9 mouse cellular contexts compared by ENCODE assay signal in the genomic region with DNA sequence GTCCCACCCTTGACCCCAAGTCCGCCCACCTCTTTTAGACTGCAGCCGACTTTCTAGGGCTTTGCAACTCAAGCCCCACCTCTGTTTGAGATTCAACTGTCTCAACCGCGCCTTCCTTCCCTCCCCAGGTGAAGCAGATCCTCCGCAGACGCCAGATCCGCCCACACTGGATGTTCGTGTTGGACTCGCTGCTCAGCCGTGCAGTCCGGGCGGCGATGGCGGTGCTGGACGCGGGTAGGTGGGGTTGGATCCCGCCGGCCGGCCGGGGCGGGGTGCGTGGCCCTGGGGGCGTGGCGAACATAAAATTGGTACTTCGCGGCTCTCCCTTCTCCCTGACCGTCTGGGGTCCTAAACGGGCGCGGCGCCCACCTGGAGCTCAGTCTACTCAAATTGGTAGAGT. TPM values are rescaled to one million over a fixed set of nuclear protein-coding genes. Genes with fewer than 3 reads are reported as not detected.
A peak's percentile ranks its signal among the peaks of the same experiment; 100 is the strongest.
DNase-seq lines count a peak whose midpoint lies in the region; ATAC-seq and TF ChIP-seq lines count a peak whose summit lies in the region.
"Had no signal": no experiment of that assay in that cellular context is flagged by ENCODE, and none has a peak within 500 bp of the region (broad histone marks: within the 10 kb centered on the region; RNA-seq: fewer than 3 reads in every experiment).

No protein-coding gene starts in this region.

- no peak for TF ChIP-seq POLR2A in limb, embryonic 14.5 days (IDR thresholded peaks at IDR 0.05; ENCODE audit: borderline replicate concordance, extremely low read depth, insufficient read depth, insufficient read length)

- H3K27ac ChIP-seq in heart, postnatal 0 days (ENCODE audit: low read depth), result no peak overlapping the region
- no peak overlapping the region for H3K27ac ChIP-seq in limb, embryonic 14.5 days (replicated peaks; ENCODE audit: low read depth, low read length)
- H3K27ac ChIP-seq in stomach, embryonic 16.5 days (ENCODE audit: low read length), result peak overlapping the region; percentile 58; the same call in 1 of the 2 replicates

- TF ChIP-seq CTCF in heart, postnatal 0 days (IDR thresholded peaks at IDR 0.05; ENCODE audit: low read depth), result no peak

- no peaks in the 10 kb centered on the region for H3K9me3 ChIP-seq in heart, postnatal 0 days (replicated peaks; ENCODE audit: control insufficient read depth, low read length)
- H3K9me3 ChIP-seq in limb, embryonic 14.5 days (ENCODE audit: control insufficient read depth, low read length), result no peaks in the 10 kb centered on the region
- H3K9me3 ChIP-seq in stomach, embryonic 16.5 days (replicated peaks; ENCODE audit: control insufficient read depth, low read length), result no peaks in the 10 kb centered on the region

- peak; percentile 33 for DNase-seq in CD4-positive, CD25-positive, alpha-beta regulatory T cell, adult 2 months (ENCODE audit: low read depth, low spot score)
- peak; percentile 35 to 36 for DNase-seq in left cerebral cortex, adult 18-20 months (ENCODE audit: low spot score in 2 of 2)
- no peak for DNase-seq in left cerebral cortex, adult 8-10 months (ENCODE audit: low spot score in 2 of 2)
- no peak for DNase-seq in heart, postnatal 0 days (ENCODE audit: low spot score)
- no peak for DNase-seq in limb, embryonic 14.5 days (ENCODE audit: low spot score)
- DNase-seq in layer of hippocampus, adult 11-12 months (ENCODE audit: low spot score), result no peak

- WGBS in heart, postnatal 0 days, result 18% methylated on average over 31 of the region's 31 CpGs
- 1% methylated on average over 27 of the region's 31 CpGs for WGBS in limb, embryonic 14.5 days
- 2% methylated on average over 31 of the region's 31 CpGs for WGBS in stomach, embryonic 16.5 days

- peaks cover 62% of the 10 kb centered on the region for H3K27me3 ChIP-seq in heart, postnatal 0 days (ENCODE audit: control insufficient read depth, insufficient read depth, low read length)
- peaks cover 29% of the 10 kb centered on the region for H3K27me3 ChIP-seq in limb, embryonic 14.5 days (ENCODE audit: control insufficient read depth, insufficient read depth, low read length)
- H3K27me3 ChIP-seq in stomach, embryonic 16.5 days (ENCODE audit: control insufficient read depth, insufficient read depth, low read length), result peaks cover 30% of the 10 kb centered on the region

- no peaks in the 10 kb centered on the region for H3K36me3 ChIP-seq in heart, postnatal 0 days (replicated peaks; ENCODE audit: control insufficient read depth, insufficient read depth, low read length)
- no peaks in the 10 kb centered on the region for H3K36me3 ChIP-seq in limb, embryonic 14.5 days (ENCODE audit: control insufficient read depth, insufficient read depth, low read length)
- H3K36me3 ChIP-seq in stomach, embryonic 16.5 days (ENCODE audit: control insufficient read depth, insufficient read depth, low read length), result no peaks in the 10 kb centered on the region

- H3K4me3 ChIP-seq in heart, postnatal 0 days (ENCODE audit: low read depth, low read length), result peak overlapping the region; percentile 26
- H3K4me3 ChIP-seq in limb, embryonic 14.5 days (replicated peaks; ENCODE audit: low read length), result peak overlapping the region; percentile 38
- peak overlapping the region; percentile 36 for H3K4me3 ChIP-seq in stomach, embryonic 16.5 days (replicated peaks; ENCODE audit: low read length)
- H3K4me3 ChIP-seq: myocyte had no signal

- no peak for TF ChIP-seq EP300 in heart, postnatal 0 days (IDR thresholded peaks at IDR 0.05; ENCODE audit: low read depth)

- peak overlapping the region; percentile 48 for H3K4me2 ChIP-seq in heart, postnatal 0 days (ENCODE audit: low read depth, low read length)
- H3K4me2 ChIP-seq in limb, embryonic 14.5 days (replicated peaks; ENCODE audit: low read depth, low read length, severe bottlenecking), result peak overlapping the region; percentile 64
- peak overlapping the region; percentile 63 for H3K4me2 ChIP-seq in stomach, embryonic 16.5 days (ENCODE audit: low read depth, low read length)

- no peaks in the 10 kb centered on the region for H3K4me1 ChIP-seq in heart, postnatal 0 days (ENCODE audit: control insufficient read depth, insufficient read depth)
- H3K4me1 ChIP-seq in limb, embryonic 14.5 days (ENCODE audit: control insufficient read depth, insufficient read depth, low read length), result peaks cover 6% of the 10 kb centered on the region; the same call in 1 of the 2 replicates
- peaks cover 18% of the 10 kb centered on the region for H3K4me1 ChIP-seq in stomach, embryonic 16.5 days (ENCODE audit: control insufficient read depth, insufficient read depth, low read length)

- H3K9ac ChIP-seq in heart, postnatal 0 days (replicated peaks; ENCODE audit: low read depth, low read length), result no peak overlapping the region
- H3K9ac ChIP-seq in limb, embryonic 14.5 days (ENCODE audit: low read depth, low read length, severe bottlenecking), result peak overlapping the region; percentile 45; the same call in 1 of the 2 replicates
- H3K9ac ChIP-seq in stomach, embryonic 16.5 days (ENCODE audit: low read length), result peak overlapping the region; percentile 40

- no peak for ATAC-seq in CD4-positive, CD25-positive, alpha-beta regulatory T cell, adult 4 months
- no peak for ATAC-seq in heart, postnatal 0 days (ENCODE audit: insufficient read depth, low read depth)
- ATAC-seq in limb, embryonic 14.5 days (ENCODE audit: low FRiP score, low read depth), result 0 out of 2 replicates have a peak, but pooled peaks have one; percentile 35
- ATAC-seq in stomach, embryonic 16.5 days (ENCODE audit: insufficient read depth, low FRiP score), result no peak; the same call in 1 of the 2 replicates

RNA-seq across cellular contexts. Expression of a gene that starts 10.6 kb away (rescaled TPM):
- polyA plus RNA-seq in CD4-positive, CD25-positive, alpha-beta regulatory T cell, adult 4 months (2017; shearing (Covaris generic)), result under 1 TPM in 1 of 2 experiments, not detected in 1; 0.62 TPM
- 1 to 10 TPM; 5.8 to 7.4 TPM for total RNA-seq in left cerebral cortex, adult 18-20 months (2021)
- total RNA-seq in left cerebral cortex, adult 8-10 months (2022), result 1 to 10 TPM; 3.6 to 6.6 (median 5.8) TPM
- total RNA-seq in heart, postnatal 0 days (2014; rRNA removed; ENCODE audit: low replicate concordance), result 13.8 and 14.8 TPM in 2 replicates
- polyA plus RNA-seq in heart, postnatal 0 days (2015; fragmentation: Nextera tagmentation; extraction: Ambion mirVana), result 2.7 and 2.8 TPM in 2 replicates
- 6.7 and 7.5 TPM in 2 replicates for polyA plus RNA-seq in limb, embryonic 14.5 days (2012; rRNA removed)
- polyA plus RNA-seq in limb, embryonic 14.5 days (2014; fragmentation: Nextera tagmentation; extraction: Ambion mirVana), result 9.4 and 10.4 TPM in 2 replicates
- 17.1 and 21.0 TPM in 2 replicates for polyA plus RNA-seq in stomach, embryonic 16.5 days (2015; fragmentation: Nextera tagmentation; extraction: Ambion mirVana)

RNA-seq across cellular contexts. Expression of a gene that starts 11.7 kb away (rescaled TPM):
- 10 to 100 TPM; 22.1 to 39.4 TPM for polyA plus RNA-seq in CD4-positive, CD25-positive, alpha-beta regulatory T cell, adult 4 months (2017; shearing (Covaris generic))
- total RNA-seq in left cerebral cortex, adult 18-20 months (2021), result 1 to 10 TPM; 6.7 to 7.3 TPM
- 1 to 10 TPM; 3.4 to 5.3 (median 4.1) TPM for total RNA-seq in left cerebral cortex, adult 8-10 months (2022)
- 3.6 and 3.7 TPM in 2 replicates for total RNA-seq in heart, postnatal 0 days (2014; rRNA removed; ENCODE audit: low replicate concordance)
- 0.79 and 0.84 TPM in 2 replicates for polyA plus RNA-seq in heart, postnatal 0 days (2015; fragmentation: Nextera tagmentation; extraction: Ambion mirVana)
- polyA plus RNA-seq in limb, embryonic 14.5 days (2012; rRNA removed), result 14.3 and 15.7 TPM in 2 replicates
- polyA plus RNA-seq in limb, embryonic 14.5 days (2014; fragmentation: Nextera tagmentation; extraction: Ambion mirVana), result 17.9 and 23.3 TPM in 2 replicates
- polyA plus RNA-seq in stomach, embryonic 16.5 days (2015; fragmentation: Nextera tagmentation; extraction: Ambion mirVana), result 52.0 and 76.1 TPM in 2 replicates

RNA-seq across cellular contexts. Expression of a gene that starts 26.4 kb away (rescaled TPM):
- polyA plus RNA-seq in CD4-positive, CD25-positive, alpha-beta regulatory T cell, adult 4 months (2017; shearing (Covaris generic)), result 10 to 100 TPM; 83.4 to 93.2 TPM
- total RNA-seq in left cerebral cortex, adult 18-20 months (2021), result 10 to 100 TPM; 88.3 to 97.2 TPM
- 10 to 100 TPM; 84.3 to 91.2 (median 87.4) TPM for total RNA-seq in left cerebral cortex, adult 8-10 months (2022)
- total RNA-seq in heart, postnatal 0 days (2014; rRNA removed; ENCODE audit: low replicate concordance), result 58.8 and 103 TPM in 2 replicates
- polyA plus RNA-seq in heart, postnatal 0 days (2015; fragmentation: Nextera tagmentation; extraction: Ambion mirVana), result 45.0 and 45.6 TPM in 2 replicates
- polyA plus RNA-seq in limb, embryonic 14.5 days (2012; rRNA removed), result 101 and 119 TPM in 2 replicates
- 81.6 and 84.1 TPM in 2 replicates for polyA plus RNA-seq in limb, embryonic 14.5 days (2014; fragmentation: Nextera tagmentation; extraction: Ambion mirVana)
- polyA plus RNA-seq in stomach, embryonic 16.5 days (2015; fragmentation: Nextera tagmentation; extraction: Ambion mirVana), result 71.3 and 74.3 TPM in 2 replicates

RNA-seq across cellular contexts. Expression of a gene that starts 38.9 kb away (rescaled TPM):
- polyA plus RNA-seq in CD4-positive, CD25-positive, alpha-beta regulatory T cell, adult 4 months (2017; shearing (Covaris generic)), result not detected
- total RNA-seq in left cerebral cortex, adult 18-20 months (2021), result 10 to 100 TPM; 14.8 to 16.7 TPM
- total RNA-seq in left cerebral cortex, adult 8-10 months (2022), result 1 to 10 TPM; 6.0 to 9.0 (median 6.9) TPM
- total RNA-seq in heart, postnatal 0 days (2014; rRNA removed; ENCODE audit: low replicate concordance), result not detected in 2 replicates
- polyA plus RNA-seq in heart, postnatal 0 days (2015; fragmentation: Nextera tagmentation; extraction: Ambion mirVana), result 0.15 and 0.21 TPM in 2 replicates
- polyA plus RNA-seq in limb, embryonic 14.5 days (2012; rRNA removed), result 0.84 and 1.1 TPM in 2 replicates
- polyA plus RNA-seq in limb, embryonic 14.5 days (2014; fragmentation: Nextera tagmentation; extraction: Ambion mirVana), result 0.22 TPM in 1 of 2 replicates, not detected in the other
- polyA plus RNA-seq in stomach, embryonic 16.5 days (2015; fragmentation: Nextera tagmentation; extraction: Ambion mirVana), result 0.12 TPM in 1 of 2 replicates, not detected in the other

RNA-seq across cellular contexts. Expression of a gene that starts 39.3 kb away (rescaled TPM):
- polyA plus RNA-seq in CD4-positive, CD25-positive, alpha-beta regulatory T cell, adult 4 months (2017; shearing (Covaris generic)), result under 1 TPM in 1 of 2 experiments, not detected in 1; 0.54 TPM
- 1 to 10 TPM; 4.6 to 5.1 TPM for total RNA-seq in left cerebral cortex, adult 18-20 months (2021)
- 1 to 10 TPM; 3.7 to 6.9 (median 3.8) TPM for total RNA-seq in left cerebral cortex, adult 8-10 months (2022)
- not detected in 2 replicates for total RNA-seq in heart, postnatal 0 days (2014; rRNA removed; ENCODE audit: low replicate concordance)
- polyA plus RNA-seq in heart, postnatal 0 days (2015; fragmentation: Nextera tagmentation; extraction: Ambion mirVana), result 0.23 and 0.33 TPM in 2 replicates
- 3.2 and 3.4 TPM in 2 replicates for polyA plus RNA-seq in limb, embryonic 14.5 days (2012; rRNA removed)
- polyA plus RNA-seq in limb, embryonic 14.5 days (2014; fragmentation: Nextera tagmentation; extraction: Ambion mirVana), result 4.9 and 6.3 TPM in 2 replicates
- polyA plus RNA-seq in stomach, embryonic 16.5 days (2015; fragmentation: Nextera tagmentation; extraction: Ambion mirVana), result 9.2 and 9.5 TPM in 2 replicates

Comparison
In these comparisons a context has a peak if more than half of its experiments do, and no peak if none do; other contexts are left out.
1. DNase-seq: peak in CD4-positive, CD25-positive, alpha-beta regulatory T cell, adult 2 months (single experiment) and left cerebral cortex, adult 18-20 months (2 of 2); none in left cerebral cortex, adult 8-10 months (0 of 2), heart, postnatal 0 days (single experiment), limb, embryonic 14.5 days (single experiment) and layer of hippocampus, adult 11-12 months (single experiment).
2. Peak in every context shown above with its lines, with median percentiles within 50 percentile points of each other: H3K4me2 ChIP-seq and H3K4me3 ChIP-seq.